Mouse (Mus musculus): ENCODE results near the gene Pm20d1. TPM values are rescaled to one million over a fixed set of nuclear protein-coding genes. Genes with fewer than 3 reads are reported as not detected.

Gene Pm20d1
- total RNA-seq (2021): 1 to 10 TPM; 1.3 to 1.6 TPM
- long read RNA-seq, experiment 1, full-length matches to known transcripts: 3 of 4 reads
- long read RNA-seq, experiment 1, partial matches to known transcripts: 1 of 4 reads
- long read RNA-seq, experiment 1, other reads (novel, unspliced or antisense): 0 of 4 reads
- long read RNA-seq, experiment 2, full-length matches to known transcripts: 6 of 7 reads
- long read RNA-seq, experiment 2, partial matches to known transcripts: 0 of 7 reads
- long read RNA-seq, experiment 2, other reads (novel, unspliced or antisense): 1 of 7 reads

DNA sequence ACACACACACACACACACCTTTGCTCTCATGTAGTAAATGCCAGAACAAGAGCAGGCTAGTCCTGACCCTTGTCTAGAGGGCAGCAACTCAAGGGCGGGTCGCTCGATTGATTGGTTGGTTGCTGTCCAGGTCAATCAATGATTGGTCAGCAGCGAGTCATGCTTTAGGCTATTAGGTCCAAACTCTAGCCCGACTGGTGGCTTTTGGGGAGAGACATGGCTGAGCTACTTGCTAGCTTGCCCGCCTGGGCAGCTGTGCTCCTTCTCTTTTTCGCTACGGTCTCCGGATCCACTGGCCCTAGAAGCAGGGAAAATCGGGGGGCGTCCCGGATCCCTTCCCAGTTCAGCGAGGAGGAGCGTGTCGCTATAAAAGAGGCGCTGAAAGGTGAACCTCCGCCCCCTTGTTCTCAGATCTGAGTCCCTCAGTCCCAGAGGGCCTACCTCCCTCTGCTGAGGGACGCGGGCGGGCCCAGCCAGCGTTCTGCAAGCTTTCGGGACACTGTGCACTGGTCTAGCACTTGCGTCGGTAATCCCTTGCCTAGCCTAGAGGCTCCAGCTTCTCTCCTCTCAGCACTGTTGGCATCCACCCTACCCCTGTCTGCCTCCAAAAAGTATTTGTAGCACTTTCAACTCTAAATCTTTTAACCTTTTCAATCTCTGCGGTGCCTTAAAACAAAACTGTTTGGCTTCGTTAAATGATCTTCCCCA, at the start of gene Pm20d1:
Gene Pm20d1 (plus strand): TSS at position 180 of the 708 bp plus-strand sequence.
- peak; percentile 45 for DNase-seq

DNA sequence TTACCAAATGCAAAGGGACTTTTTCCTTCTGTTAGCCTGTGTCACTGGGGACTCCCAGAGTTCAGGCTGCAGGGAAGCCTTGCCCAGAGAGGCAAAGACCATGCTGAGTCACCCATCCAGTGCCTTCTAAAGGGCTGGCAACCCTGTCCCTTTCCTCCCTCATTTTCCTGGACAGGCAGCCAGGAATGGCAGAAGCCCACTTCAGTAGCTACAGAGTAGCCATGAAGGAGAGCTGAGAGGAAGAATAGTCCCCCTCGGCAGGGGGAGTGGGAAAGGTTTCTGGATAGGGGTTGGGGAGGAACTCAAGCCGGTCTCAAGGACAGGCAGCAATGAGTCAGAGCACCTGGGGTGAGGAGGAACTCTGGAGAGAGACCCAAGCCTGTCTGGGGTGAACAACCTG, 49.4 kb upstream of the Pm20d1 start:
- no peak for DNase-seq

DNA sequence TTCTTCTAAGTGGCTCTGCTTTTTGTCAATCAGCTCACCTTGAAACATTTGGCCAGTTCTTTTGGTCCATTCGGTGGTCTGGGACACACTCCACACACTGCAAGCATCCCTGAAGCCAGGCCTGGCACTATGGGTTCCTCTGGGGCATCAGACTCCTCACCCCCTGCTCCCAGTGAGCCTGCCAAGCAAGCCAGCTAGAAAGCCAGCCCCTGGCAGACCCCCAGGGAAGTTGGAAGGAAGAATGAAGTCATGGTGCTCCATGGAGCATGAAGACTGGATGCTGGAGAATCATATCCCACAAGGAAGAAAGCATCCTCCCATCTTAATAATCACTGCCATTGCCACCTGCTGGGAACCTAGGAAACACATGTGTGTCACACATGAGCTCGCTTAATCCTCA, 48.5 kb upstream of the Pm20d1 start:
- DNase-seq: no peak

DNA sequence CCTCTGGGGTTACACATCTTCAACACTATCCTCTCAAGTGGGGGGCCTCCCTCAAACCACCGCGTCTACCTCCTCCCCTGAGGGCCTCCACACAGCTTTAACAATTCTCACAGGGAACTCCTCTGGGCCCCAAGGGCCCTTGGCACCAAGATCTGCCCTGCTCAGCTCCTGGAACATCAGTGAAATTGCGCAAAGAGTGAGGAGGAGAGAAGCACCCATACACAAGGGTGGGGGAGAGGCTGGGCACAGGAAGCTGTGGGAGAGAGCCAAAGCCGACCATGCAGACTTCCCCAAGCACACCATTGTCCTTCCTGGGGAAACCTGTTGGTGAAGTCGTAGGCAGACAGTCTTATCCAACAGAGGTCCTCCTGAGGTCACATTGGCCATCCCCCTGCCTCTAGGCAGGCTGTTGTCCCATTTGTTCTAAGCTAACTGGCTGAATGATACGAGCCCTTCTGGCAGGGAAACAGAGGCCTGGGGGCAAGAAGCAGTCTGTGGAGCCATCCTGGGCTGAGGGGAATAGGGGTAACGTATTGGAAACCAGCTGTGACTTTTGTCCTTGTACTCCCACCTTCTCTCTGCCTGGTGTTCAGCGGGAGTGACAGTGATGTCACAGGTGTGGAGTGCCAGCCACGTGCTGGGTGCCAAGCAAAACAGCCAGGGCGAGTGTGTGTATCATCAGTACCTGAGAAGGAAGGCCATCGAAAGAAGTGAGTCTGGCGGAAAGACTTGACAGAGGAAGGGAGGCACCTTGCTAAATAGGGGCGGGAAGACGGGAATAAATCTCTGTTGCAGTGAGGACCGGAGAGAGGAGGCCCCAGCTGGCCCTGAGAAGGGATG, 47.3 kb upstream of the Pm20d1 start:
- DNase-seq: no peak

DNA sequence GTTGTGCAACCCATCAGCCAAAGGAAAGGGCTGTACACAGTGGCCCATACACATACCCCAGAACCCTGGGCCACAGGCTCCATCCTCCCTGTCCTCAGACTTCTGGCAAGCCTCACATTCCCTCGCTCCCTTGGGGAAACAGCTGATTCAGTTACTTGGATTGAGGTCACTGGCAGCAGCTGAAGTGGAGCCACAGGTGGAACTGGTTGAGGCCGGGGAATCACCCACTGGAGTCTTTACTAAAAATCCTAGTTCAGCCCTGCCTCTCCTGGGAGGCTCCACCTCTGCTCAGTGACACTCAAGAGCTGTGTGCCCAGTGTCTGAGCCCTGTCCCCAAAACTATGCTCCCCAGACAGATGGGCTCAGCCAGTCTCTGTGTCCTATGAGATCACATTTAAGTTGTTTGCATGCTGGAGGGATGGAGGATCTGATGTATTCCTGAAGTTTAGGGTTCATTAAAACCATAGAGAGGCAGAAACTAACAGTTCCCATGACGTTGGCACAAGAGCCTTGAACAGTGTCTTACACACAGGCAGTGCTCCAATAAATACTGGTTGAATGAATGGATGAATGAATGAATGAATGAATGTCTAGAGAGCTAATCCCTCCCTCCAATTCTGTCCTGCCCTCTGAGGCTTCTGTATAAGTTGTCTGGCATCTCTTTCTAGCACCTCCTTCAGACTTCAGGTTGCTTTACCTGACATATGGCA, 45.8 kb upstream of the Pm20d1 start:
- DNase-seq: peak; percentile 49

DNA sequence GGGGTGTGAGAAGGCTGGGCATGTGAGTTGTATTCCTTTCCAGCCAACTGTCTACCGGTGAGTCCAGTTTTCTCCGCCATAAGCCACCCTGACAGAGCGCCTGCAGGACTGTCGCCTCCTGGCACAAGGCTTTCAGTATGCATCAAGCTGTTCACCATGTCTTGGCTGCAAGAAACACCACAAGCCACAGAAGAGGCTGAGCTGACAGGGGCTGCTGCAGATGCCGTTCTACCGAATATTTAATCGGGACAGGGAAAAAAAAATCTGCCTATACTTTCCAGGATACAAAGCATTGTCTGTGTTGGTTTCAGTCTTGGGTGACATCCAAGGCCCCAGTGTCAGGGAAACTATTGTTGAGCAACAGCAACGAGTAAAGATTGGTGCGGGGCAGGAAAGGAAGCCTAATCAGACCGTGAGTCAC, 45.3 kb upstream of the Pm20d1 start:
- no peak for DNase-seq

DNA sequence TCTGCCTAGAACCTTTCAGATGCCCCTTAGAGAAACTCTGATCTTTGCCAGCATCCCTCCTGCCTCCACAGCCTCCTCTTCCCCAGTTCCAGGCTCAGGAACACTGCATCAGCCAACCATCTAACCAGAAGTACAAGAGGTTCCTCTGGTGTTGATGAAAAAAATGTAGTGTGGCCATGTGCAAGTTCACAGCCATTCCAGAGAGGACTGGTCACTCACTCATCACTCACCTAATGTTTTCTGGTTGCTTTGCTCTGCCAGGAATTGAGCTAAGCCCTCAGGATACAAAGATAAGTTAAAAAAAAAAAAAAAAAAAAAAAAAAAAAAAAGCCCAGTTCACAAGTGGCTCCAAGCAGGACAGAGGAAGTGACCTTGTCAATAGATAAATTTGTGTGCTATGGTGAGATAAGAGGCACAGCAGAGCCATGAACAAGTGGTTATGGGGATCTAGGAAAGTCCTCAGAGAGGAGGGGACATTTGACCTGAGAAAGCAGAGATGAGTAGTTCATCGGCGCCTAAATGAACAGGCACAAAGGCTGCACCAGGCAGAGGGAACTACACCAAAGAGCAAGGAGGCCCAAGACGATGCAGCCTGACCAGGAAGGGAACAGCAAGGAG, 42.9 kb upstream of the Pm20d1 start:
- DNase-seq: no peak

DNA sequence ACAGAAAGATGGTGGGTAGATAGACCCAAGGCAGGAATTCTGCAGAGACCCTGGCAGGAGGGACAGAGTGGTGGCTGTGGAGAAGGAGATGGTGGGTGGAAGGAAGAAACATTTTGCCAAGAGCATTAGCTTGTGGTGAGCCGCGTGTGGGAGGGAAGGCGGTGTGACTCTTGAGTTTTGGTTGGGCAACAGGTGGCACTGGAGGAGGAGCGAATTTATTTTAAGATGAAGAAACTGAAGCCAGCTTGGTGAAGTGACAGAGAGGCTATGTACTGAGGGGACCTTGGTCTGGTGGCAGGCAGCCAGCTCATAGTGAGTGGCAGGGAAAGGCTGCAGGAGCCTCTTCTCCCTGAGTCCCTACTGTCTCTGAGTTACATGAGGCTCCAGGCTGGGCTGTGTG, 42.3 kb upstream of the Pm20d1 start:
- peak; percentile 75 for DNase-seq

DNA sequence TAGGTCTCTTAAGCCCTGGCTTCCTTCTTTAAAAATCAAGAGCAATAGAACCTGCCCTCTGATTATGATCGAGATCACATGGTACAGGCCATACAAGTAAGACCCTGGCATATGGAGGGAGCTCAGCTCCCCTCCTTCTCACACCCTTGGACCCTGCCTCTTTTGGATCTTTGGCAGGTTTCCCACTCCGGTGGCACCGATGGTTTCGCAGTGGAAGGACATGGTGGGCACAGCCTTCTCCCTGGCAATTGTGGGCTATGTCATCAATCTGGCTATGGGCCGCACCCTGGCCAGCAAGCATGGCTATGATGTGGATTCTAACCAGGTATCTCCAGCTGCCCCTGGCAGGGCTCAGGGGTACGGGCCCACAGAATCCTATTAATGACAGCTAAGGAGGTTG, 40.0 kb upstream of the Pm20d1 start:
- DNase-seq: no peak

DNA sequence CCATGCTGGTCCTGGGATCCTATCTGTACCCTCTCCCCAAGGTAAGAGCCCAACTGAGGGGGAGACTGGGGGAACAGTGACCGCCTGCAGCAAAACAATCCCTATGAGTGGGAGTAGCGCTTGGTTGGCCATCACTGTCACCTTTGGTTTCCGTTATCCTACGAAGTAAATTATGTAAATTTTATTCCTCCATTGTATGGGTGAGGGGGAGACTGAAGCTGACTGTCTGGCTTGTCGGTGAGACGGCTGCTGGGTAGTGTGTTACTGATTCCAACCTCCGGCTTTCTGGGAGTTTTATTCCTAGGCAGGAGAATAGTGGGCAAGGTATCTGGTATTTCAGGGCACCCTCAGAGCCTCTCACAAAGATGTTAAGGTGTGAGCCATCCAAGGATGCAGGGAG, 38.4 kb upstream of the Pm20d1 start:
- DNase-seq: peak; percentile 2

DNA sequence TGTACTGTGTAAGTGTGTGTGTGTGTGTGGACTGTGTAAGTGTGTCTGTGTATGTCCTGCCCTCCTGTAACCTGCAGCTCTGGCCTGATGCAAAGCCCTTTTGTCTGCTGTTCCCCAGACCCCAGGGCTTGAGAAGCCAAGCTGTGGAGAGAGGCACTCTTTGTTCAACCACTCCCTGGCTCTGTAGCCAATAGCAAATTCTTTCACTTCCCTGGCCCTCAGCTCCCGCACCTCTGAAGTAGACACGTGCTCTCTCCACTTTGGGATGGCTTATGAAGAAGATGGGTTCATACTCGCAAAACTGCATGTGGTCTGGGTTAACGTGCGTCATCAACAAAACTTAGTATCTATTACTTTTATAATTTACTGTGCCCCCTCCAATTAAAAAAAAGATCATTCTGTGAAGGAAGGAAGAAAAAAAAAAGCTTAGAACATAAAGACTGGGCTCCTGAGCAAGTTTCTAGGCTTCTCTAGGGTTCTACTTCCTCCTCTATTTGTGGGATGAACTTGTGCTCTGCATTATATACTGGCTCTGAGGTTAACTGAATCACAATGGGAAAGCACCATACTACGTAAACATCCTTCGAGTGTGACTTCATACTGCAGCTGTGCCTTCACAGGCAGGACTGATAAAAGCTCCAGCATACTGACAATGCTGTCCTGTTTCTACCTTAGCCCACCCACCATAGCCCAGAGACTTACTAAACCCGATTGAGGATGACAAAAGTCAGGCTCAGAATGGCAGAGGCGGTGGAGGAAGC, 37.3 kb upstream of the Pm20d1 start:
- DNase-seq: peak; percentile 5

DNA sequence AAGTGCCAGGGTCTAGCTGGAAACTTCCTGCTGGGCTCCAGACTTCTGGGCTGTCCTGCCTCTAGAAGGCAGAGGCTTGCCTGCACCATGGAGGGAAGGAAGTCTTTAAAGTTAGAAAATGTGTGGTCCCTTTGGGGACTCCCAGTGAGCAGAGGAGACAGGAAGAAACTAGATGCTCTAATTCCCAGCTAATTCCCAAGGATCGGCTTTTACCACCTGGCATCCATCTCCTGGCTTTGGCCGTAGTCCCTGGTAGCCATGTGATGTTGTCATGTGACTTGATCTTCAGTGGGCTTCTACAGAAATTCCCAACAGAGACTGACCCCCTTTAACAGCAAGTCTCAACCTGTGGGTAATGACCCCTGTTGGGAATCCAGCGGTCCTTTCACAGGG, 36.8 kb upstream of the Pm20d1 start:
- peak; percentile 9 for DNase-seq

DNA sequence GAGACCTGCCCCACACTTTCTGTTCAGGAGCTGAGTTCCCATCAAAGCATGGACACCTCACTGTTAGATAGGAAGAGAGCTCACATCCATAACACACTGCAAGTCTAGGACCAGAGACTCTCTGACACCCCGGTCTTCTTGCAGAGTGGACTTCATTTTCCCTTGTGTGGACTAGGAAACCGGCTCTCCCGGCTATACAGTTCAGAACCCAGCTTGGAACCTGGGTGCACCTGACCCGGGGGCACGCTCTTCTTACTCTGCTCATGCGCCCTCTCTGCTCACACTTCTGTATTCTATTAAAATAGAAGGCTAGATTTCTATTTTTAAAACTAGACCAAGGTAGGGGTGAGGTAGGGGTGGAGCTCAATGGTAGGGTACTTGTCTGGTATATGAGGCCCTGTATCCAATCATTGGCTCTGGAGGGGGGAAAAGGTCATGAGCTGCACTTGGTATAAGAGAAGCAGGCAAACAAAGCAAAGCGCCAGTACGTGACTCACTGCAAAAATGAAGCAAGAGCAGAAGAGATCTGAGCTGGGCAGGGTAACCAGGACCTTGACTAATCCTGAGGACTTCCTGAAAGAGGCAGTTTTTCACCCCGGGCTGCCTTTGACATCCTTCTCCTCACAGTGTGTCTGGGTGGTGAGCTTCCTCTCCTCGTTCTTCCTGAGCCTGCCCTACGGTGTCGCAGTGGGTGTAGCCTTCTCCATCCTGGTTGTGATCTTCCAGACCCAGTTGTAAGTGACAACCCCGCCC, 35.9 kb upstream of the Pm20d1 start:
- peak; percentile 3 for DNase-seq

DNA sequence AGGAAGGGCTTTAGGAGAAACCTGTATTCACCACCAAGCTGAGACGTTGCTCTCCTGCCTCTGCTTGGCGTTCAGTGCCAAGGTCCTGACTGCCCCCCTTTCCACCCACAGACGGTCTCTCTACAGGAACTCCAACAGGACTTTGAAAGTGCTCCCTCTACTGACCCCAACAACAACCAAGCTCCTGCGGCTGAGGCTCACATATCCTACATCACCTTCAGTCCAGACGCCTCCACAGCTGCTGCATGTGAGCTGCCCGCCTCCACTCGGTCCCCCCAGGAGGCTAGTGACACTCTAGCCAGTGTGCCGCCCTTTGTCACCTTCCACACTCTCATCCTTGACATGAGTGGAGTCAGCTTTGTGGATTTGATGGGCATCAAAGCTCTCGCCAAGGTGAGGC, 33.5 kb upstream of the Pm20d1 start:
- peak; percentile 7 for DNase-seq

DNA sequence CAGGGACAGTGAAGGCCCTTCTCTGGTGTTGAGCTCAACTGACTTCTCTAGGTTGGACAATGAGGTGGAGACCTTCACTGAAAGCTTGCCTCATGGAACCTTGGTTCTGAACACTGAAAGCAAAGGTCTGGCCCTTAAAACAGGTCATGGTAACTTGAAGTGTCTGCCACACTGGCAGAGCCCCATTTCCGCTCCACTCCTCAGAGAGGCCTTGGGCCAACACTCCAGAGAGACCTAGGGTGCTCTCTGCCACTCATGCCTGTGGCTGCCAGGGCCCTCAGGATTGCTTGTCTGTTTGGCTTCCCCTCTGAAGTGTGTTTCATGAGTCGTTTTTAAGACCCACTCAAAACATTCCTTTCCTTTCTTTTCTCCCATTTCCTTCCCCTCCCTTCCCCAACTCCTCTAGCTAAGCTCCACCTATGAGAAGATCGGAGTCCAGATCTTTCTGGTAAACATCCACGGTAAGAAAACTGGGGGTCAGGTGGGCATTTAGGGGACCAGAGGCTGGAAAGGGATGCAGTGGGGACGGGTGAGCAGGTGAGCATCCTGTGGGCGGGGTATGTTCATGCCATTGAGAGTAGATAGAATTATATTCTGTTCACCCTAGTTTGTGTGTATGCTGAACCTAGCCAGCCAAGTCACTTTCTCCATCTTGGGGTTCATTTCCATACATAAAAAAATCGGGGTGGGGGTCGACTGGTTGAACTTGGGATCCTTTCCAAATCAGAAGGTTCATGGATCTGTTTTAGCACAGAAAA, 32.4 kb upstream of the Pm20d1 start:
- no peak for DNase-seq

DNA sequence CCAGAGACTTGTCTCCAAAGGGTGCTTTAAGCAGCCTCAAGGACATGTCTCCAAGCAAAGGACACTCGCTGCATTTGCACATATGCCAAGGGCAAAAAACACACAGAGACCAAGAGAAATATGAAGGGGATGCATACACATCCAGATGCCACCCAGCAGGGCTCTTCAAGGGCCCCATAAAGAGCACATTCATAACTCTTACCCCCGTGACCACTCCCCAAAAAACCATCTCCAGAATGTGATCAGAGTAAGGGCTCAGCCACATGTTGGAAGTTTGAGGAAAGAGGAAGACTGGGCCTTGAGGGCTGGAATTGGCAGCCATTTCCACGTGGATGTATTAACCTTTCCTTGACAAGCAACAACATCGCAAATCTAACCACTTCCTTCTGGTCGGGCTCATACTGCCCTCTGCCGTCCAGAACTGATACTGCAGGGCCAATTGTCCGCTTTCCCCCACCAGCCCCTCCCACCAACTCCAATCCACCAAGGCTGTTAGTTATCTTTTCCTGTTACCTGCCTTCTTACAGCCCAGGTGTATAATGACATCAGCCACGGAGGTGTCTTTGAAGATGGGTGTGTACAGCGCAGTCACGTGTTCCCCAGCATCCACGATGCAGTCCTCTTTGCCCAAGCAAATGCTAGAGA, 31.7 kb upstream of the Pm20d1 start:
- peak; percentile 88 for DNase-seq

DNA sequence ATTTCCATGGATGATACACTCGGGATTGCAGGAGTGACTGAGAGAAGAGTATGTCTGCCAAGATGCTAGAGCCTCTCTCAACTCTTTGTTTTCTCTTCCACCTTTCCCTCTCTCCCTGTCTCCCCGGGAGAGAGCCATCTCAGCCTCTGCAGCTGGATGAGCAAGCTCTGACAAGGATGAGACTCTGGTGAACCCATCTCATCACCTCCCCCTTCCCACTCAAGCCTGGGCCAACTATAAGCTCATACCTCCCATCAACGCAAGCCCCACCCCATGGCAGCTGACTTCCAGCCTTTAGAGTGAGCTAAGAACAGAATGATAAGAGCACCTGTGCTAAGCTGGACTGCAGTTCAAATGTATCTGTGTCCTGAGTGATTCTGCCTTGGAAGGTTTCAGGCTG, 27.9 kb upstream of the Pm20d1 start:
- DNase-seq: no peak

DNA sequence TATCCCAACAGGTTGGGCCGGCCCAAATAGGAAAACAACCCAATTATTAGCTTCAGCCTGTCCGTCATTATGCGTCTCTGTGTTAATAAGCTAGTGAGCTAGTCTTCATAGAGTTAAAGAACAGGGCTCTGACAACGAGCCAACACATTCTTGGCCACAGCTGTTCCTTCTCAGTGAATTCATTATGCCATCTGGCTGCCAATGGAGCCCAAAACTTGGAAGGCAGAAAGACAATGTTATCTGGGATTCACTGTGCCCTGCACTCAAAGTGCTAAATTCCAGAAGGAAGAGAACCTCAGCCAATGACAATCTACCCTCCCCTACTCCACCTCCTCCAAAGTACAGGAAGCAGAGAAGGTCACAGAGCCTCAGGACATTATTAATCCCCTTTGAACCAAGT, 26.5 kb upstream of the Pm20d1 start:
- peak; percentile 49 for DNase-seq

DNA sequence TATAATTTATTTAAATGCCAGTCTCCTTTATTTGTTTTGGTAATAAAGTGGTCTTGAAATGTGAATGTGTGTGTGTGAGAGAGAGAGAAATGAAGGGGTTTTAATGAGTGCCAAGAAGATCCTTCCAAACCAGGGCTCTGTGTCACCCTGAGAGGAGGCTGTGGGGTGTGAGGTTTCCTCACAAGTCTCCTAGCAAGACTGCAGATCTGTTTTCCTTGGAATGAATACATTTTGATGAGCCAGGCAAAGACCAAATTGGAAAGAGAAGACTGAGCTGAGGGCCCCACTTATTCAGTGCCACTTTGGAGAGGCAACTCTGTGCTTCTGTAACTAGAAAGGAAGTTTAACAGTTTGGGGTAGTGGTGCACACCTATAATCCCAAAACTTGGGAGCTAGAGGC, 25.7 kb upstream of the Pm20d1 start:
- DNase-seq: no peak

Measured in gastrocnemius, postnatal 10 days (tissue).